Mouse (Mus musculus) stomach, postnatal 0 days (tissue): ENCODE results near the gene Gm28551.

Source experiments
- CTCF ChIP-seq: IDR thresholded peaks from 2 replicates; pipeline ENCODE4 v1.5.1; 2016; ENCODE audit warnings: antibody characterized with exemption, low read depth, mild to moderate bottlenecking, moderate library complexity
- EP300 ChIP-seq: optimal IDR thresholded peaks from 2 replicates; pipeline ENCODE3; 2016; ENCODE audit warnings: antibody characterized with exemption

DNA sequence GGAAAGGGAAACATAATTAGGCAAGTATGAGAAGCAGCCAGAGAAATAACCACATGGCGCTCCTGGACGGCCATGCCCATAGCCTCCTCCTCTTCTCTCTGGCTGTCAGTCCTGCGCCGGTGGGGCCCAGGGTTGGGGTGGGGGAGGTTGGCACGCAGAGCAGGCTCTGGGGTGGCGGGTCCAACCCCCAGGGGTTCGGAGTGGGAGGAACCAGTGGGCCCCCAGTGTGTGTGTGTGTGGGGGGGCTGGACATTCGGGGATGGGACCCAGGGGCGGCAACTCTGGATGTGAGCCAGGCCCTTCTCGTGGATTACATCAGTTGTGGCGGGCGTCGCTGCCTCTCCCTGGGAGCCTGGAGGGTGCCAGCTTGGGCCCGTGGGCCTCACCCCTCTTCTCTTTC lies 36.3 kb upstream of the Gm28551 start:
- TF ChIP-seq CTCF, result no peak
- TF ChIP-seq EP300, result no peak
